In genomic region chr10:96372616-96373346, GRCm38 (mm10) we compare ENCODE assay signal across 17 mouse cellular contexts.
DNase-seq lines count a peak whose midpoint lies in the region; ATAC-seq and TF ChIP-seq lines count a peak whose summit lies in the region.
"Had no signal": no experiment of that assay in that cellular context is flagged by ENCODE, and none has a peak within 500 bp of the region (broad histone marks: within the 10 kb centered on the region; RNA-seq: fewer than 3 reads in every experiment).

No protein-coding gene starts in this region.

- H3K27me3 ChIP-seq in kidney, embryonic 15.5 days = no peaks in the 10 kb centered on the region
- H3K27me3 ChIP-seq in thymus, adult 2 months (ENCODE audit: control insufficient read depth, insufficient read depth, low read length) = no peaks in the 10 kb centered on the region
- H3K27me3 ChIP-seq in limb, embryonic 13.5 days = no peaks in the 10 kb centered on the region
- H3K27me3 ChIP-seq in forebrain, embryonic 14.5 days (replicated peaks; ENCODE audit: control insufficient read depth, insufficient read depth, low read length) = no peaks in the 10 kb centered on the region
- H3K27me3 ChIP-seq: embryonic facial prominence, embryonic 15.5 days; forebrain, embryonic 13.5 days; midbrain, embryonic 12.5 days had no signal

- peaks cover 21% of the 10 kb centered on the region for H3K4me1 ChIP-seq in kidney, embryonic 15.5 days
- H3K4me1 ChIP-seq in thymus, adult 2 months (replicated peaks; ENCODE audit: control insufficient read depth, insufficient read depth, low read length) = peaks cover 40% of the 10 kb centered on the region
- peaks cover 26% of the 10 kb centered on the region for H3K4me1 ChIP-seq in limb, embryonic 13.5 days
- no peaks in the 10 kb centered on the region for H3K4me1 ChIP-seq in forebrain, embryonic 14.5 days (ENCODE audit: control insufficient read depth, insufficient read depth, low read length)

- 0 out of 2 replicates have a peak overlapping the region, but pooled peaks have one; percentile 42 for H3K27ac ChIP-seq in kidney, embryonic 15.5 days
- peak overlapping the region; percentile 90 for H3K27ac ChIP-seq in thymus, adult 2 months (ENCODE audit: control insufficient read depth, insufficient read depth, low read length)
- peak overlapping the region; percentile 28; the same call in 1 of the 2 replicates for H3K27ac ChIP-seq in limb, embryonic 13.5 days
- no peak overlapping the region for H3K27ac ChIP-seq in forebrain, embryonic 14.5 days (ENCODE audit: low read depth, low read length)
- H3K27ac ChIP-seq: embryonic facial prominence, embryonic 15.5 days; forebrain, embryonic 13.5 days; gastrocnemius, adult 2 months; layer of hippocampus, adult 2 months; midbrain, embryonic 12.5 days had no signal

- TF ChIP-seq POLR2A in thymus, adult 2 months (IDR thresholded peaks at IDR 0.05; ENCODE audit: control insufficient read depth, extremely low read depth, insufficient read depth, low read length, poor library complexity) = no peak

- DNase-seq in kidney, postnatal 25 days = no peak
- no peak for DNase-seq in thymus, adult 2 months
- DNase-seq in thymus, postnatal 36 days = no peak
- DNase-seq in left cerebral cortex, postnatal 14 days (ENCODE audit: low spot score in 2 of 2) = no peak
- no peak for DNase-seq in forebrain, embryonic 14.5 days (ENCODE audit: low spot score)
- DNase-seq: adrenal gland, postnatal 10 days; cerebellum, postnatal 14 days; gastrocnemius, adult 2 months; heart, postnatal 4 days had no signal

- H3K4me3 ChIP-seq in kidney, embryonic 15.5 days (replicated peaks) = no peak overlapping the region
- H3K4me3 ChIP-seq in thymus, adult 2 months (ENCODE audit: control insufficient read depth, insufficient read depth, low read length) = no peak overlapping the region
- no peak overlapping the region for H3K4me3 ChIP-seq in limb, embryonic 13.5 days
- no peak overlapping the region for H3K4me3 ChIP-seq in forebrain, embryonic 14.5 days (ENCODE audit: low read depth, low read length)
- H3K4me3 ChIP-seq: embryonic facial prominence, embryonic 15.5 days; forebrain, embryonic 13.5 days; gastrocnemius, adult 2 months; layer of hippocampus, adult 2 months; midbrain, embryonic 12.5 days had no signal

- H3K9me3 ChIP-seq in kidney, embryonic 15.5 days (replicated peaks) = no peaks in the 10 kb centered on the region; the same call in 1 of the 2 replicates
- no peaks in the 10 kb centered on the region for H3K9me3 ChIP-seq in limb, embryonic 13.5 days
- no peaks in the 10 kb centered on the region for H3K9me3 ChIP-seq in forebrain, embryonic 14.5 days (replicated peaks; ENCODE audit: control insufficient read depth, low read length)
- H3K9me3 ChIP-seq: embryonic facial prominence, embryonic 15.5 days; forebrain, embryonic 13.5 days; midbrain, embryonic 12.5 days had no signal

- no peak overlapping the region for H3K4me2 ChIP-seq in kidney, embryonic 15.5 days
- H3K4me2 ChIP-seq in limb, embryonic 13.5 days (replicated peaks) = no peak overlapping the region; the same call in 1 of the 2 replicates
- no peak overlapping the region for H3K4me2 ChIP-seq in forebrain, embryonic 14.5 days (ENCODE audit: low read length)
- H3K4me2 ChIP-seq: embryonic facial prominence, embryonic 15.5 days; forebrain, embryonic 13.5 days; heart, embryonic 11.5 days; midbrain, embryonic 12.5 days had no signal

- H3K9ac ChIP-seq in kidney, embryonic 15.5 days = no peak overlapping the region
- no peak overlapping the region for H3K9ac ChIP-seq in limb, embryonic 13.5 days
- H3K9ac ChIP-seq in forebrain, embryonic 14.5 days (ENCODE audit: low read length) = no peak overlapping the region
- H3K9ac ChIP-seq: embryonic facial prominence, embryonic 15.5 days; forebrain, embryonic 13.5 days; midbrain, embryonic 12.5 days had no signal

- ATAC-seq in kidney, embryonic 15.5 days (replicated peaks; ENCODE audit: low FRiP score) = peak; percentile 71
- ATAC-seq in limb, embryonic 13.5 days (ENCODE audit: low FRiP score, low read depth) = peak; percentile 75
- no peak for ATAC-seq in forebrain, embryonic 14.5 days
- no peak for ATAC-seq in megakaryocyte, adult 5-6 weeks (ENCODE audit: poor library complexity, severe bottlenecking)
- ATAC-seq: forebrain, embryonic 13.5 days had no signal

- intact Hi-C loops in left cerebral cortex, postnatal 14 days (cut with DNase I) = no loop called here

- WGBS in kidney, embryonic 15.5 days = 26% methylated on average over 11 of the region's 11 CpGs
- 92% methylated on average over 11 of the region's 11 CpGs for WGBS in thymus, adult 2 months
- 25% methylated on average over 11 of the region's 11 CpGs for WGBS in limb, embryonic 13.5 days
- 64% methylated on average over 11 of the region's 11 CpGs for WGBS in forebrain, embryonic 14.5 days

- no peak for TF ChIP-seq CTCF in thymus, adult 2 months (IDR thresholded peaks at IDR 0.05; ENCODE audit: borderline replicate concordance, control insufficient read depth, extremely low read depth, insufficient read depth, low read length, poor library complexity)

- no peaks in the 10 kb centered on the region for H3K36me3 ChIP-seq in kidney, embryonic 15.5 days
- no peaks in the 10 kb centered on the region for H3K36me3 ChIP-seq in thymus, adult 2 months (ENCODE audit: control insufficient read depth, insufficient read depth, low read length)
- no peaks in the 10 kb centered on the region for H3K36me3 ChIP-seq in limb, embryonic 13.5 days
- H3K36me3 ChIP-seq in forebrain, embryonic 14.5 days (ENCODE audit: control insufficient read depth, insufficient read depth, low read length) = no peaks in the 10 kb centered on the region
- H3K36me3 ChIP-seq: embryonic facial prominence, embryonic 15.5 days; midbrain, embryonic 12.5 days had no signal

Comparison
In these comparisons a context has a peak if more than half of its experiments do, and no peak if none do; other contexts are left out.
1. ATAC-seq: peak in kidney, embryonic 15.5 days (single experiment) and limb, embryonic 13.5 days (single experiment); none in forebrain, embryonic 14.5 days (single experiment) and megakaryocyte, adult 5-6 weeks (single experiment).